Mouse (Mus musculus): ENCODE results near the gene Ttc9. TPM values are rescaled to one million over a fixed set of nuclear protein-coding genes. Genes with fewer than 3 reads are reported as not detected.

Ttc9 gene
- total and polyA plus RNA-seq, 3 experiments, result 0.07 TPM; not detected in 2

GRCm38 (mm10) chr12:81615807-81616206 is 15.2 kb upstream of the Ttc9 start:
- in situ Hi-C loops (cut with MboI; ENCODE audit: low pct_ligation_motif_present, low pct_unique_long_range_greater_than_20kb, low sequenced_read_pairs) (loop anchor here (5.0 to 10.0 kb wide), 2 partner anchors 171 to 299 kb away; no protein-coding TSS in a partner anchor), dilution Hi-C loops (cut with MboI; ENCODE audit: extremely low pct_ligation_motif_present, extremely low pct_unique_long_range_greater_than_20kb, low sequenced_read_pairs) (no loop called here)
- Histone ChIP-seq H3K27ac (ENCODE audit: insufficient read depth, low read depth) (no peak overlapping the region), H3K36me3 (replicated peaks in 1 of 2; ENCODE audit: control insufficient read depth in 1 of 2, insufficient read depth in 1 of 2, low read length in 1 of 2) (no peaks in the 10 kb centered on the region), H3K27me3 (replicated peaks) (peaks cover 3% of the 10 kb centered on the region), H3K9ac (ENCODE audit: insufficient read depth, low read depth) (no peak overlapping the region), H3K4me3 (replicated peaks in 1 of 3; ENCODE audit: low read depth in 2 of 3, low read length in 2 of 3, poor library complexity in 1 of 3) (no peak overlapping the region), H3K9me3 (replicated peaks; ENCODE audit: low read length) (no peaks in the 10 kb centered on the region), H3K4me2 (ENCODE audit: insufficient read depth, low read depth, poor library complexity, severe bottlenecking) (no peak overlapping the region), H3K4me1 (ENCODE audit: control insufficient read depth in 1 of 2, insufficient read depth in 2 of 2) (no peaks in the 10 kb centered on the region), H3K79me2 (replicated peaks; ENCODE audit: control insufficient read depth, extremely low read depth, insufficient read depth, poor library complexity, severe bottlenecking) (no peaks in the 10 kb centered on the region)
- TF ChIP-seq SMC3 (IDR thresholded peaks at IDR 0.05; ENCODE audit: low read depth, low read length), result no peak
- TF ChIP-seq TCF12 (IDR thresholded peaks at IDR 0.05; ENCODE audit: low read depth, low read length), result no peak
- TF ChIP-seq MAX (IDR thresholded peaks at IDR 0.05; ENCODE audit: low read length), result no peak
- TF ChIP-seq ELF1 (IDR thresholded peaks at IDR 0.05; ENCODE audit: low read depth, low read length), result no peak
- TF ChIP-seq NELFE (IDR thresholded peaks at IDR 0.05; ENCODE audit: low read depth, low read length), result no peak
- TF ChIP-seq E2F4 (IDR thresholded peaks at IDR 0.05; ENCODE audit: insufficient replicate concordance, low read depth, low read length), result no peak
- TF ChIP-seq ZC3H11A (IDR thresholded peaks at IDR 0.05; ENCODE audit: low read depth, low read length), result no peak
- TF ChIP-seq NRF1 (IDR thresholded peaks at IDR 0.05; ENCODE audit: low read depth, low read length), result no peak
- no peak for TF ChIP-seq MAFK (IDR thresholded peaks at IDR 0.05; ENCODE audit: insufficient replicate concordance, low read length)
- TF ChIP-seq RAD21 (IDR thresholded peaks at IDR 0.05; ENCODE audit: low read depth, low read length), result no peak
- no peak for TF ChIP-seq ZKSCAN1 (IDR thresholded peaks at IDR 0.05; ENCODE audit: borderline replicate concordance, low read depth, low read length)
- no peak for TF ChIP-seq MYC (IDR thresholded peaks at IDR 0.05; ENCODE audit: low read depth, low read length)
- TF ChIP-seq PAX5 (IDR thresholded peaks at IDR 0.05; ENCODE audit: low read length), result no peak
- no peak for TF ChIP-seq RCOR1 (conservative IDR thresholded peaks at IDR 0.05; ENCODE audit: low read depth, low read length)
- TF ChIP-seq ZNF384 (IDR thresholded peaks at IDR 0.05; ENCODE audit: low read depth, low read length), result no peak
- DNase-seq (ENCODE audit: extremely low read depth), result no peak

- H3K9me3 ChIP-seq (replicated peaks; ENCODE audit: low read length), result no peaks in the 10 kb centered on the region
- H3K4me1 ChIP-seq (ENCODE audit: control insufficient read depth in 1 of 2, insufficient read depth in 2 of 2), result no peaks in the 10 kb centered on the region
- H3K27me3 ChIP-seq (replicated peaks), result peaks cover 3% of the 10 kb centered on the region
- in situ Hi-C loops (cut with MboI; ENCODE audit: low pct_ligation_motif_present, low pct_unique_long_range_greater_than_20kb, low sequenced_read_pairs) (loop anchor here (5.0 to 10.0 kb wide), 2 partner anchors 170 to 298 kb away; no protein-coding TSS in a partner anchor), dilution Hi-C loops (cut with MboI; ENCODE audit: extremely low pct_ligation_motif_present, extremely low pct_unique_long_range_greater_than_20kb, low sequenced_read_pairs) (no loop called here)
- TF ChIP-seq MXI1 (IDR thresholded peaks at IDR 0.05; ENCODE audit: low read depth, low read length) (no peak), KAT2A (IDR thresholded peaks at IDR 0.05; ENCODE audit: insufficient replicate concordance, low read length) (no peak), POLR2AphosphoS2 (IDR thresholded peaks at IDR 0.05; ENCODE audit: low read depth, low read length) (no peak), USF1 (IDR thresholded peaks at IDR 0.05; ENCODE audit: low read depth, low read length) (no peak), UBTF (IDR thresholded peaks at IDR 0.05; ENCODE audit: low read depth, low read length) (no peak), CHD1 (IDR thresholded peaks at IDR 0.05; ENCODE audit: low read depth, low read length) (no peak), ZMIZ1 (IDR thresholded peaks at IDR 0.05; ENCODE audit: low read depth, low read length) (no peak), TCF12 (IDR thresholded peaks at IDR 0.05; ENCODE audit: low read depth, low read length) (no peak), ETS1 (conservative IDR thresholded peaks at IDR 0.05; ENCODE audit: low read depth, low read length) (no peak), E2F4 (IDR thresholded peaks at IDR 0.05; ENCODE audit: insufficient replicate concordance, low read depth, low read length) (no peak), MAX (IDR thresholded peaks at IDR 0.05; ENCODE audit: low read length) (no peak), SIN3A (IDR thresholded peaks at IDR 0.05; ENCODE audit: low read length) (no peak), POLR2A (IDR thresholded peaks at IDR 0.05; ENCODE audit: low read depth, low read length) (no peak), NELFE (IDR thresholded peaks at IDR 0.05; ENCODE audit: low read depth, low read length) (no peak)
- H3K4me3 ChIP-seq (replicated peaks in 1 of 3; ENCODE audit: low read depth in 2 of 3, low read length in 2 of 3, poor library complexity in 1 of 3), result no peak overlapping the region
- H3K4me2 ChIP-seq (ENCODE audit: insufficient read depth, low read depth, poor library complexity, severe bottlenecking), result no peak overlapping the region
- DNase-seq (ENCODE audit: extremely low read depth), result no peak
- no peak overlapping the region for H3K9ac ChIP-seq (ENCODE audit: insufficient read depth, low read depth)
- H3K36me3 ChIP-seq (replicated peaks in 1 of 2; ENCODE audit: control insufficient read depth in 1 of 2, insufficient read depth in 1 of 2, low read length in 1 of 2), result no peaks in the 10 kb centered on the region
- no peak overlapping the region for H3K27ac ChIP-seq (ENCODE audit: insufficient read depth, low read depth)
- H3K79me2 ChIP-seq (replicated peaks; ENCODE audit: control insufficient read depth, extremely low read depth, insufficient read depth, poor library complexity, severe bottlenecking), result no peaks in the 10 kb centered on the region
Observed at GRCm38 (mm10) chr12:81616980-81617379, 14.1 kb upstream of the Ttc9 start.

Data from CH12.LX (cell line).